Mouse (Mus musculus) forebrain, embryonic 11.5 days (tissue): ENCODE data around the gene Ufsp1. TPM values are rescaled to one million over a fixed set of nuclear protein-coding genes. Genes with fewer than 3 reads are reported as not detected.

Source experiments
- ATAC-seq: fragments of 200-750 bp; cut with Nextera tagmentation; replicated peaks from 2 replicates; pipeline ENCODE4 v1.8.0; 2017; ENCODE audit warnings: moderate TSS enrichment; ENCODE audit not compliant: low FRiP score
- DNase-seq: peaks from one replicate; pipeline ENCODE4 v3.0.0-alpha.2; 2017; ENCODE audit warnings: low spot score
- H3K27ac ChIP-seq: fragments of 300-500 bp; sonication (generic); 2 replicates; pipeline ENCODE4 v1.5.1; 2014; ENCODE audit warnings: low read depth, low read length
- H3K27me3 ChIP-seq: fragments of 300-500 bp; sonication (generic); 2 replicates; pipeline ENCODE4 v1.6.1; 2014; ENCODE audit warnings: mild to moderate bottlenecking, low read length, mixed read lengths; ENCODE audit not compliant: control insufficient read depth, insufficient read depth
- H3K36me3 ChIP-seq: fragments of 300-500 bp; sonication (generic); 2 replicates; pipeline ENCODE4 v1.6.1; 2014; ENCODE audit warnings: mild to moderate bottlenecking, low read length, moderate library complexity, mixed read lengths; ENCODE audit not compliant: control insufficient read depth, insufficient read depth
- H3K4me1 ChIP-seq: fragments of 300-500 bp; sonication (generic); replicated peaks from 2 replicates; pipeline ENCODE4 v1.6.1; 2014; ENCODE audit warnings: low read length, mixed read lengths; ENCODE audit not compliant: control insufficient read depth, insufficient read depth
- H3K4me2 ChIP-seq: fragments of 300-500 bp; sonication (generic); 2 replicates; pipeline ENCODE4 v1.6.1; 2014; ENCODE audit warnings: low read depth, mild to moderate bottlenecking, low read length, moderate library complexity, mixed read lengths; ENCODE audit not compliant: severe bottlenecking
- H3K4me3 ChIP-seq: fragments of 300-500 bp; sonication (generic); 2 replicates; pipeline ENCODE4 v1.5.1; 2014; ENCODE audit warnings: low read depth, low read length
- H3K9ac ChIP-seq: fragments of 300-500 bp; sonication (generic); 2 replicates; pipeline ENCODE4 v1.6.1; 2014; ENCODE audit warnings: low read length
- H3K9me3 ChIP-seq: fragments of 300-500 bp; sonication (generic); 2 replicates; pipeline ENCODE4 v1.6.1; 2016; ENCODE audit warnings: low read length, mixed read lengths; ENCODE audit not compliant: control insufficient read depth
- WGBS: fragments of 180-500 bp; shearing (Covaris S2); extraction: QIAGEN DNeasy Blood & Tissue Kit; methylation state at CpG from one replicate; pipeline ENCODE4 v1.1.7; 2014; 5-methylcytosine and 5-hydroxymethylcytosine counted together
- polyA plus RNA-seq: library from polyadenylated mRNA; unstranded; fragments of >200 nt; fragmentation: Nextera tagmentation; extraction: Ambion mirVana; gene quantifications from 2 replicates; pipeline ENCODE4 v1.2.1, GENCODE M21; 2014

The Ufsp1 gene
- polyA plus RNA-seq, 1 experiment from 2014 or later = 8.0 TPM

GRCm38 (mm10) chr5:137285986-137286385, 8.4 kb upstream of the Ufsp1 start:
- H3K36me3 ChIP-seq = no peaks in the 10 kb centered on the region
- no peak overlapping the region for H3K4me3 ChIP-seq
- H3K9me3 ChIP-seq = no peaks in the 10 kb centered on the region
- 55% methylated on average over 7 of the region's 7 CpGs for WGBS
- peaks cover 33% of the 10 kb centered on the region for H3K27me3 ChIP-seq
- H3K4me1 ChIP-seq = peaks cover 13% of the 10 kb centered on the region
- DNase-seq = no peak
- ATAC-seq = no peak
- H3K4me2 ChIP-seq = no peak overlapping the region
- no peak overlapping the region for H3K27ac ChIP-seq
- no peak overlapping the region for H3K9ac ChIP-seq

GRCm38 (mm10) chr5:137286655-137287031, 7.8 kb upstream of the Ufsp1 start:
- under 1% methylated on average over 16 of the region's 16 CpGs for WGBS
- H3K4me2 ChIP-seq = peak overlapping the region; percentile 88
- ATAC-seq = peak; percentile 65
- peaks cover 13% of the 10 kb centered on the region for H3K4me1 ChIP-seq
- H3K27ac ChIP-seq = no peak overlapping the region
- H3K27me3 ChIP-seq = peaks cover 35% of the 10 kb centered on the region
- no peaks in the 10 kb centered on the region for H3K9me3 ChIP-seq
- peak; percentile 94 for DNase-seq
- H3K36me3 ChIP-seq = no peaks in the 10 kb centered on the region
- H3K4me3 ChIP-seq = peak overlapping the region; percentile 41
- H3K9ac ChIP-seq = peak overlapping the region; percentile 52; the same call in 1 of the 2 replicates

DNA sequence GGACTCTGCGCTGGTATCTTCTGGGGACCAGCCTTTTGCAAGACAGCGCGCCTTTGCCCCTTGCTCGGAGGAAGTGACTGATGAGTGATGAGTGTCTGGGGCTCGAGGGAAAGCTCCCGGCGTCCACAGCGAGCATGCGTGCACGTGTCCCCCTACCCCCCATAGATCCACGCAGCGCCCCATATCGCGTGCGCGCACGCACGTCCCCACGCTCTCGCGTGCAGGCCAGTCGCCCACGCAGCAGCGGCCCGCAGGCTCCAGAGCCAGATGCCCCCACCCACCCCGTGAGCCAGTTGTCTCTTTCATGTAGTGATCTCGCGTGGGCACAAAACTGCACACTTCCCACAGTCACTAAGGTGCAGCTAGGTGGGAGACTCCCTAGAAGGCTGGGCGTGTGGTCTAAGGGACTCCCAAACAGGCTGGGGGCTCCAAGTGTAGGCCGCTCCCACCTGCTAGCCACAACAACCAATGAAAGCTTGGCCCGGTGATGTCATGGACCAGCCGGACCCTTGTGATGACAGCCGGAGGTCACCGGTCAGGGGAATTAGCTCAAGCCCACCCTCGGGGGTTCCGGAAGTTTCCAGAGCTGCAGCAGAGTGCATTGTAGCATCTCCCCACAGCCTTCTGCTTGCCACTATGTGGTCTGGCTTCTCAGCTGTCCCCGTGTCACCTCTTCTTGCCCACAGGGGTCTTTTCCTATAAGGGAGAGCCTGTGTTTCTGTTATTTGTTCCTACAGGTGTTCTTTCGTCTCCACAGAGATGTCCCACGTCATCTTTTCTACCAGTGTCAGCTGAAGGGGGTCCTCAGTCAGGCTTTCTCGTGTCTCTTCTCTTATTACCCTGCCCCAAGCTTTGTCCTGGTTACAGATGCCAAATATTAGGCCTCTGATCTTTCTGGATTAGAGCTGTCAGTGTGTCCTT, 7.1 kb upstream of the Ufsp1 start, which contains the start of gene Ache:
Gene Ache, plus strand, starts transcription at position 488 of the 921 bp plus-strand sequence.
- ATAC-seq (peak; percentile 49), DNase-seq (peak; percentile 75)
- no peaks in the 10 kb centered on the region for H3K36me3 ChIP-seq
- peak within 1 kb of the TSS; percentile 41 for H3K4me3 ChIP-seq
- H3K27me3 ChIP-seq = peaks cover 37% of the 10 kb centered on the region
- no peaks in the 10 kb centered on the region for H3K9me3 ChIP-seq
- peak within 1 kb of the TSS; percentile 88 for H3K4me2 ChIP-seq
- no peak within 1 kb of the TSS for H3K27ac ChIP-seq
- peaks cover 13% of the 10 kb centered on the region for H3K4me1 ChIP-seq
- H3K9ac ChIP-seq = peak within 1 kb of the TSS; percentile 55
- WGBS = under 1% methylated on average over 40 of the region's 40 CpGs

- Histone ChIP-seq H3K9me3 (no peaks in the 10 kb centered on the region), H3K27me3 (peaks cover 37% of the 10 kb centered on the region), H3K36me3 (no peaks in the 10 kb centered on the region), H3K4me1 (peaks cover 13% of the 10 kb centered on the region), H3K4me2 (peak overlapping the region; percentile 88), H3K4me3 (peak overlapping the region; percentile 41), H3K9ac (peak overlapping the region; percentile 55), H3K27ac (no peak overlapping the region)
- ATAC-seq = no peak
- WGBS = 1% methylated on average over 58 of the region's 65 CpGs
- DNase-seq = peak; percentile 73
Observed at GRCm38 (mm10) chr5:137287953-137288743, 6.3 kb upstream of the Ufsp1 start.

DNA sequence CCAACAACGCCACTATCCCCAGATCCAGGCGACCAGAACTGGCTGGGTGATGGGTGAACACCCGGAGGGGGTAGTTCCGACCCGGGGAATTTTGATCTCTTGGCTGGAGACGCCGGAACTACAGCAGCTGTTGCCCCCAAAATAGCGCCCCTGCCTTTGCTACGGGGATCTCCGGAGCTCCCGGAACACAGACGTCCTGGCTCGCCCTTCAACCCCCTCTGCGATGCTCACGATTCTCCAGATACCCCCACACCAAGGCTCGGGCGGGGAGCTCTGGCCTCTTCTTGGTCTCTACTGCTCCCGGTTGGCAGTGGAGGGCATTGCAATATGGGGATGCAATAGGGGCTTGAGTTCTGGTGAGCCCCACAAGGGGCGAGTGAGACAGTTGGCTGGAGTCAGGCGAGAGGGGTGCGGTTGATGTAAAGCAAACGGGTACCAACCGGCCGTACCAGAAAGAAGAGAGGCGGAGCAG, 5.4 kb upstream of the Ufsp1 start:
- Histone ChIP-seq H3K4me3 (peak overlapping the region; percentile 41), H3K27me3 (peaks cover 37% of the 10 kb centered on the region), H3K9me3 (no peaks in the 10 kb centered on the region), H3K9ac (no peak overlapping the region), H3K27ac (no peak overlapping the region), H3K4me1 (peaks cover 13% of the 10 kb centered on the region), H3K4me2 (peak overlapping the region; percentile 88), H3K36me3 (no peaks in the 10 kb centered on the region)
- DNase-seq = peak; percentile 81
- 1% methylated on average over 25 of the region's 25 CpGs for WGBS
- no peak for ATAC-seq

DNA sequence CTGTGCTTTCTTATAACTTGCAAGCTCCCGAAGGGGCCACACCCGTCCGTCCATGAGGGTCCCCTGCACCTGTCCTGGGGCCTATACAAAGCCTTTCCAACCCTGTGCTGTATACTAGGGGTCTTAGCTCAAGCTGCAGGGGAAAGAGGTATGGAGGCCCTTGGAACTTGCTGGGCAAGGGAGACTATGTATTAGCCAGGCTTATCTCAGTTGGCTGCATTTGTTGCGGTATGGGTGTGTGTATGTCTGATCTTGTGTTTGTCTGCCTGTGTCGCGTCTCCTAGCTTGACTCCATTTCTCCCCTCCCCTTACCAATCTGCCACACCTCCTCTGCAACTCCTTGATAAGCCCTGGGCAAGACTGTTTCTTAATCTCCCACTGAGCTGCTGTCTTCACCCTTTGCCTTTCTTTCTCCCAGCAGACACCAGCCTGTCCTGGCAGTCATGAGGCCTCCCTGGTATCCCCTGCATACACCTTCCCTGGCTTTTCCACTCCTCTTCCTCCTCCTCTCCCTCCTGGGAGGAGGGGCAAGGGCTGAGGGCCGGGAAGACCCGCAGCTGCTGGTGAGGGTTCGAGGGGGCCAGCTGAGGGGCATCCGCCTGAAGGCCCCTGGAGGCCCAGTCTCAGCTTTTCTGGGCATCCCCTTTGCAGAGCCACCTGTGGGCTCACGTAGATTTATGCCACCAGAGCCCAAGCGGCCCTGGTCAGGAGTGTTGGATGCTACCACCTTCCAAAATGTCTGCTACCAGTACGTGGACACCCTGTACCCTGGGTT, 4.7 kb upstream of the Ufsp1 start:
- Histone ChIP-seq H3K27me3 (peaks cover 37% of the 10 kb centered on the region), H3K4me2 (no peak overlapping the region; the same call in 1 of the 2 replicates), H3K36me3 (no peaks in the 10 kb centered on the region; the same call in 1 of the 2 replicates), H3K27ac (no peak overlapping the region), H3K4me1 (peaks cover 15% of the 10 kb centered on the region), H3K9ac (no peak overlapping the region), H3K9me3 (no peaks in the 10 kb centered on the region), H3K4me3 (0 out of 2 replicates have a peak overlapping the region, but pooled peaks have one; percentile 4)
- 49% methylated on average over 13 of the region's 13 CpGs for WGBS
- no peak for DNase-seq
- ATAC-seq = no peak

DNA sequence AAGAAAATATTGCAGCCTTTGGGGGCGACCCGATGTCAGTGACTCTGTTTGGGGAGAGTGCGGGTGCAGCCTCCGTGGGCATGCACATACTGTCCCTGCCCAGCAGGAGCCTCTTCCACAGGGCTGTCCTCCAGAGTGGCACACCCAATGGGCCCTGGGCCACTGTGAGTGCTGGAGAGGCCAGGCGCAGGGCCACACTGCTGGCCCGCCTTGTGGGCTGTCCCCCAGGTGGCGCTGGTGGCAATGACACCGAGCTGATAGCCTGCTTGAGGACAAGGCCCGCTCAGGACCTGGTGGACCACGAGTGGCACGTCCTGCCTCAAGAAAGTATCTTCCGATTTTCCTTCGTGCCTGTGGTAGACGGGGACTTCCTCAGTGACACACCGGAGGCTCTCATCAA, 3.8 kb upstream of the Ufsp1 start:
- H3K4me1 ChIP-seq = peaks cover 19% of the 10 kb centered on the region
- H3K36me3 ChIP-seq = no peaks in the 10 kb centered on the region; the same call in 1 of the 2 replicates
- H3K27me3 ChIP-seq = peaks cover 37% of the 10 kb centered on the region
- DNase-seq (peak; percentile 83), ATAC-seq (no peak)
- WGBS = 19% methylated on average over 15 of the region's 15 CpGs
- no peak overlapping the region for H3K4me3 ChIP-seq
- H3K9me3 ChIP-seq = no peaks in the 10 kb centered on the region
- 0 out of 2 replicates have a peak overlapping the region, but pooled peaks have one; percentile 31 for H3K27ac ChIP-seq
- H3K9ac ChIP-seq = no peak overlapping the region
- peak overlapping the region; percentile 11; the same call in 1 of the 2 replicates for H3K4me2 ChIP-seq
